12 mouse cellular contexts compared by ENCODE assay signal in genomic region chr6:88936342-88937213, GRCm38 (mm10). TPM values are rescaled to one million over a fixed set of nuclear protein-coding genes. Genes with fewer than 3 reads are reported as not detected.
A peak's percentile ranks its signal among the peaks of the same experiment; 100 is the strongest.
DNase-seq lines count a peak whose midpoint lies in the region; ATAC-seq and TF ChIP-seq lines count a peak whose summit lies in the region.
"Had no signal": no experiment of that assay in that cellular context is flagged by ENCODE, and none has a peak within 500 bp of the region (broad histone marks: within the 10 kb centered on the region; RNA-seq: fewer than 3 reads in every experiment).

No protein-coding gene starts in this region.

- H3K4me1 ChIP-seq in forebrain, embryonic 10.5 days: peaks cover 82% of the 10 kb centered on the region
- peaks cover 42% of the 10 kb centered on the region for H3K4me1 ChIP-seq in forebrain, postnatal 0 days (ENCODE audit: insufficient read depth)
- peaks cover 66% of the 10 kb centered on the region for H3K4me1 ChIP-seq in forebrain, embryonic 13.5 days

- DNase-seq in forebrain, embryonic 10.5 days (ENCODE audit: extremely low spot score, low spot score): no peak
- no peak for DNase-seq in forebrain, postnatal 0 days
- peak; percentile 48 for DNase-seq in retina, adult 2 months (ENCODE audit: low read depth, low spot score)
- DNase-seq in retina, embryonic 14.5 days (ENCODE audit: low spot score): no peak
- DNase-seq in retina, postnatal 7 days (ENCODE audit: low read depth, low spot score): peak; percentile 52
- DNase-seq in layer of hippocampus, adult 2 months (ENCODE audit: low spot score in 2 of 2): no peak
- DNase-seq in layer of hippocampus, postnatal 25 days (ENCODE audit: extremely low spot score in 1 of 2, low spot score in 1 of 2): no peak
- DNase-seq: cerebellum, adult 11-12 months had no signal

- no peak for TF ChIP-seq CTCF in forebrain, postnatal 0 days (IDR thresholded peaks at IDR 0.05; ENCODE audit: low read depth)
- no peak for TF ChIP-seq CTCF in layer of hippocampus, adult 2 months (conservative IDR thresholded peaks at IDR 0.05)

- no peak overlapping the region for H3K4me3 ChIP-seq in forebrain, embryonic 10.5 days
- H3K4me3 ChIP-seq in forebrain, postnatal 0 days (ENCODE audit: low read depth, low read length): no peak overlapping the region
- no peak overlapping the region for H3K4me3 ChIP-seq in forebrain, embryonic 13.5 days
- no peak overlapping the region for H3K4me3 ChIP-seq in layer of hippocampus, adult 2 months
- H3K4me3 ChIP-seq: limb, embryonic 13.5 days had no signal

- no peak for ATAC-seq in forebrain, postnatal 0 days
- ATAC-seq in forebrain, embryonic 13.5 days: no peak
- ATAC-seq: intestine, embryonic 16.5 days had no signal

- H3K9ac ChIP-seq in forebrain, postnatal 0 days: no peak overlapping the region
- no peak overlapping the region for H3K9ac ChIP-seq in forebrain, embryonic 13.5 days
- H3K9ac ChIP-seq: limb, embryonic 13.5 days; lung, embryonic 14.5 days had no signal

- H3K36me3 ChIP-seq in forebrain, embryonic 10.5 days (replicated peaks): no peaks in the 10 kb centered on the region
- H3K36me3 ChIP-seq in forebrain, postnatal 0 days (ENCODE audit: insufficient read depth): no peaks in the 10 kb centered on the region
- H3K36me3 ChIP-seq in forebrain, embryonic 13.5 days (ENCODE audit: poor library complexity, severe bottlenecking): no peaks in the 10 kb centered on the region
- H3K36me3 ChIP-seq: limb, embryonic 13.5 days had no signal

- H3K9me3 ChIP-seq in forebrain, embryonic 10.5 days: no peaks in the 10 kb centered on the region
- no peaks in the 10 kb centered on the region for H3K9me3 ChIP-seq in forebrain, postnatal 0 days (ENCODE audit: low read length)
- H3K9me3 ChIP-seq in forebrain, embryonic 13.5 days (replicated peaks): no peaks in the 10 kb centered on the region
- H3K9me3 ChIP-seq: limb, embryonic 13.5 days had no signal

- H3K4me2 ChIP-seq in forebrain, postnatal 0 days (ENCODE audit: low read depth): no peak overlapping the region
- H3K4me2 ChIP-seq in forebrain, embryonic 13.5 days: no peak overlapping the region
- H3K4me2 ChIP-seq: limb, embryonic 13.5 days; lung, embryonic 14.5 days had no signal

- WGBS in forebrain, embryonic 10.5 days: 57% methylated on average over 13 of the region's 13 CpGs
- 63% methylated on average over 13 of the region's 13 CpGs for WGBS in forebrain, postnatal 0 days
- WGBS in forebrain, embryonic 13.5 days: 60% methylated on average over 13 of the region's 13 CpGs

- peaks cover 75% of the 10 kb centered on the region for H3K27me3 ChIP-seq in forebrain, embryonic 10.5 days (ENCODE audit: poor library complexity, severe bottlenecking)
- 0 out of 2 replicates have a peak, but pooled peaks cover 4% of the 10 kb centered on the region for H3K27me3 ChIP-seq in forebrain, postnatal 0 days (ENCODE audit: insufficient read depth, low read length)
- peaks cover 23% of the 10 kb centered on the region for H3K27me3 ChIP-seq in forebrain, embryonic 13.5 days
- H3K27me3 ChIP-seq: limb, embryonic 13.5 days had no signal

- peak overlapping the region; percentile 83; the same call in 1 of the 2 replicates for H3K27ac ChIP-seq in forebrain, embryonic 10.5 days
- H3K27ac ChIP-seq in forebrain, postnatal 0 days (ENCODE audit: low read depth, low read length): no peak overlapping the region
- H3K27ac ChIP-seq in forebrain, embryonic 13.5 days: peak overlapping the region; percentile 87
- H3K27ac ChIP-seq in layer of hippocampus, adult 2 months: no peak overlapping the region; the same call in 1 of the 2 replicates
- H3K27ac ChIP-seq: limb, embryonic 13.5 days had no signal

RNA-seq across cellular contexts. Expression of gene Tpra1, which starts 34.5 kb away (rescaled TPM):
- 47.9 and 51.5 TPM in 2 replicates for polyA plus RNA-seq in forebrain, embryonic 10.5 days (2016; fragmentation: Nextera tagmentation; extraction: Ambion mirVana)
- 45.0 and 69.2 TPM in 2 replicates for total RNA-seq in forebrain, postnatal 0 days (2014; rRNA removed)
- polyA plus RNA-seq in forebrain, postnatal 0 days (2015; fragmentation: Nextera tagmentation; extraction: Ambion mirVana): 35.0 and 41.4 TPM in 2 replicates
- polyA plus RNA-seq in forebrain, embryonic 13.5 days (2015; fragmentation: Nextera tagmentation; extraction: Ambion mirVana): 45.4 and 53.9 TPM in 2 replicates
- total RNA-seq in layer of hippocampus, adult 2 months (2021): 10 to 100 TPM; 48.6 to 51.1 TPM
- 10 to 100 TPM; 35.1 to 45.1 TPM for total RNA-seq in layer of hippocampus, postnatal 25 days (2021)

RNA-seq across cellular contexts. Expression of gene Mcm2, which starts 38.0 kb away (rescaled TPM):
- polyA plus RNA-seq in forebrain, embryonic 10.5 days (2016; fragmentation: Nextera tagmentation; extraction: Ambion mirVana): 305 and 322 TPM in 2 replicates
- total RNA-seq in forebrain, postnatal 0 days (2014; rRNA removed): 14.8 and 19.3 TPM in 2 replicates
- 14.1 and 14.9 TPM in 2 replicates for polyA plus RNA-seq in forebrain, postnatal 0 days (2015; fragmentation: Nextera tagmentation; extraction: Ambion mirVana)
- polyA plus RNA-seq in forebrain, embryonic 13.5 days (2015; fragmentation: Nextera tagmentation; extraction: Ambion mirVana): 133 and 157 TPM in 2 replicates
- total RNA-seq in layer of hippocampus, adult 2 months (2021): 1 to 10 TPM; 5.7 to 7.4 TPM
- 1 to 10 TPM; 5.5 to 6.6 TPM for total RNA-seq in layer of hippocampus, postnatal 25 days (2021)

Comparison
In these comparisons a context has a peak if more than half of its experiments do, and no peak if none do; other contexts are left out.
1. DNase-seq: peak in retina, adult 2 months (single experiment) and retina, postnatal 7 days (single experiment); none in forebrain, embryonic 10.5 days (single experiment), forebrain, postnatal 0 days (single experiment), retina, embryonic 14.5 days (single experiment), layer of hippocampus, adult 2 months (0 of 2) and layer of hippocampus, postnatal 25 days (0 of 2).
2. H3K27ac ChIP-seq: peak in forebrain, embryonic 10.5 days (single experiment) and forebrain, embryonic 13.5 days (single experiment); none in forebrain, postnatal 0 days (single experiment) and layer of hippocampus, adult 2 months (single experiment).